Mouse (Mus musculus): ENCODE results near the gene Tulp2.
"Not testable (repeated sequence)": the region's sequence is repeated elsewhere in the genome, so short reads cannot be mapped to it uniquely, and the experiment has no call there.

The Tulp2 gene

GRCm38 (mm10) chr7:45488293-45489204, 6.9 kb downstream of the Tulp2 start, which contains the start of gene Dhdh:
Dhdh (minus strand) TSS chr7:45488805.
- DNase-seq: peak; percentile 76

GRCm38 (mm10) chr7:45489578-45489977, 7.9 kb downstream of the Tulp2 start:
- DNase-seq: no peak

GRCm38 (mm10) chr7:45490822-45491221, 9.1 kb downstream of the Tulp2 start:
- DNase-seq: no peak

- no peak for DNase-seq
Observed at GRCm38 (mm10) chr7:45491264-45491663, 9.6 kb downstream of the Tulp2 start.

GRCm38 (mm10) chr7:45492225-45492844, 10.7 kb downstream of the Tulp2 start:
- DNase-seq: no peak

- no peak for DNase-seq
Observed at GRCm38 (mm10) chr7:45492951-45493350, 11.3 kb downstream of the Tulp2 start.

- no peak for DNase-seq
Observed at GRCm38 (mm10) chr7:45494548-45494947, 12.9 kb downstream of the Tulp2 start.

GRCm38 (mm10) chr7:45498427-45498826, 16.8 kb downstream of the Tulp2 start:
- DNase-seq: no peak

GRCm38 (mm10) chr7:45507583-45507982, 25.9 kb downstream of the Tulp2 start:
- DNase-seq: no peak

GRCm38 (mm10) chr7:45508561-45508960, 26.9 kb downstream of the Tulp2 start:
- DNase-seq: no peak

- DNase-seq: no peak
Observed at GRCm38 (mm10) chr7:45509181-45509882, 27.7 kb downstream of the Tulp2 start.

- peak; percentile 93 for DNase-seq
Observed at GRCm38 (mm10) chr7:45509912-45510787, 28.5 kb downstream of the Tulp2 start, which contains the start of gene Nucb1. Nucb1 (minus strand) TSS chr7:45510406.

- DNase-seq: no peak
Observed at GRCm38 (mm10) chr7:45514411-45514810, 32.7 kb downstream of the Tulp2 start.

- no peak for DNase-seq
Observed at GRCm38 (mm10) chr7:45515436-45515835, 33.8 kb downstream of the Tulp2 start.

GRCm38 (mm10) chr7:45516846-45517245, 35.2 kb downstream of the Tulp2 start:
- not testable (repeated sequence) for DNase-seq

GRCm38 (mm10) chr7:45518618-45519017, 36.9 kb downstream of the Tulp2 start:
- no peak for DNase-seq

GRCm38 (mm10) chr7:45519345-45520120, 37.9 kb downstream of the Tulp2 start:
- no peak for DNase-seq

GRCm38 (mm10) chr7:45520605-45521004, 38.9 kb downstream of the Tulp2 start:
- no peak for DNase-seq

GRCm38 (mm10) chr7:45521728-45522184, 40.1 kb downstream of the Tulp2 start:
- DNase-seq: peak; percentile 93

GRCm38 (mm10) chr7:45522194-45522752, 40.6 kb downstream of the Tulp2 start:
- no peak for DNase-seq

Data from retina, postnatal 1 day (tissue).